Mouse (Mus musculus): ENCODE results near the gene Tmem131l. TPM values are rescaled to one million over a fixed set of nuclear protein-coding genes. Genes with fewer than 3 reads are reported as not detected.

Tmem131l gene
- polyA plus RNA-seq, 1 experiment from 2014 or later = 26.1 TPM

DNA sequence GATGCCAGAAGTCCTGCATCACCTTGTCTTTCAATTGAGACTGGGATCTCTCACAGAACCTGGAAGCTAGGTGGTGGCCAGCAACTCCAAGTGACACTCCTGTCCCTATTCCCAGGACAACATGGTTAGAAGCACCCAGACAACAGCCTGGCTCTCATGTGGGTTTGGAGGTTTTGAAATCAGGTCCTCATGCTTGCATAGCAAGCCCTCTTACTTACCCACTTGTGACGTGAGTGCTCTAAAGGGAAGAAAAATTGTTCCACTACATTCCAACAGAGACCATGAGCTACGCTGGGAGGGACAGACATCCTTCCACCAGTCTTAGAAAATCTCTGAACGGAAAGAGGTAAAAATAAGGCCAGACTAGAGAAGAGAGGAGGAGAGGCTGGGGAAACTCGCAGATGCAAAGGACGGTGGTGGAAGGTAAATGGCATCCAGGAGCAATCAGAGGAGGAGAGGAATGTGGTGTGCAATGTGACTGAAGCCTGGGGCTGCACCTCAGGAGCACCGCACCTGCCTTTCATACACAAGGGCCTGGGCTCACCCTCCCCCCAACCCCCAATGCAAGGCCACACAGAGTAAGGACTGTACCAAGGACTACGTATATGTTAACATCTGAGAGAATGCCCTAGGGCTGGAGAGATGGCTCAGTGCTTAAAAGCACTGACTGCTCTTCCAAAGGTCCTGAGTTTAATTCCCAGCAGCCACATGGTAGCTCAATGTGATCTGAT is 80.9 kb downstream of the Tmem131l start:
- 91% methylated on average over 7 of the region's 7 CpGs for WGBS
- H3K4me2 ChIP-seq (replicated peaks) = no peak overlapping the region
- H3K9me3 ChIP-seq = no peaks in the 10 kb centered on the region
- no peaks in the 10 kb centered on the region for H3K36me3 ChIP-seq
- no peaks in the 10 kb centered on the region for H3K27me3 ChIP-seq (replicated peaks)
- ATAC-seq = no peak
- no peaks in the 10 kb centered on the region for H3K4me1 ChIP-seq (replicated peaks)
- H3K4me3 ChIP-seq (replicated peaks) = no peak overlapping the region
- H3K9ac ChIP-seq = no peak overlapping the region
- H3K27ac ChIP-seq = no peak overlapping the region

DNA sequence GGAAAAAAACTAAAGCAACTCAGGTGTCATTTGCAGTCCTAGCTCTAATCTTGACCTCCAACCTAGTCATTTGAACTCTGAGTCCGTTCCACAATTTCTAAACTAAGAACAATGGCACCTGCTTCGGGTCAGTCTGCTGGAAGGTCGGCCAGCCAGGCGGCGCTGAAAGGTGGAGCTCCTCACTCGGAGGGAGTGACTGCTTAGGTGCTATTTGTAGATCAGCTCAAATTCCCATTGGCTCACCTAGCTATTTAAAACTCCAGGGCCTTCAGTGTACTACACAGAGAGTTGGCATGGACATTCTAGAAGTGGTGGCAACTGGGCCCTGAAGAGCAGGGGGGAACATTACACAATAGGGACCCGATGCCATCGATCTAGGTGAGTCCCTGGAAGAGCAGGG is 86.1 kb downstream of the Tmem131l start:
- Histone ChIP-seq H3K9me3 (no peaks in the 10 kb centered on the region), H3K4me2 (replicated peaks) (no peak overlapping the region), H3K4me1 (replicated peaks) (0 out of 2 replicates have a peak, but pooled peaks cover 3% of the 10 kb centered on the region), H3K27me3 (replicated peaks) (no peaks in the 10 kb centered on the region), H3K9ac (no peak overlapping the region), H3K36me3 (no peaks in the 10 kb centered on the region), H3K4me3 (replicated peaks) (no peak overlapping the region), H3K27ac (no peak overlapping the region)
- 70% methylated on average over 8 of the region's 8 CpGs for WGBS
- ATAC-seq = no peak

DNA sequence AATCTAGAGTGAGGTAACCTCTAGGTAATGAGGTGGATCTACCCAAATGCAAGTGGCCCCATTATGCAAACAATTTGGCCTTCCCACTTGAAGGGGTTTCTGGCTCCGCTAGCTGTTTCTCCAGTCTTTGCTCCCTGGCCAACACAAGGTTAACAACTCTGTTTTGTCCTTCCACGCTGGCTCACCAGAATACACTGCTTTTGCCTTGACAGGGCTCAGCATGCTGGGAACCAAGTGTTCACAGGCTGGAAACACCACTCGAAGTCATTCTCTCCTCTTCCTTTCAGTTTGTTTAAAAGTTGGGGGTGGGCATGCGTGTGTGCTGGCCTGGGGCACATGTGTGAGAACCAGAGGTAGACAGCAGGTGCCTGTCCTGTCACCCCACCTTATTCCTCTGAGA is 91.2 kb downstream of the Tmem131l start:
- ATAC-seq = no peak
- H3K9me3 ChIP-seq = no peaks in the 10 kb centered on the region
- no peaks in the 10 kb centered on the region for H3K36me3 ChIP-seq
- no peak overlapping the region for H3K4me3 ChIP-seq (replicated peaks)
- no peak overlapping the region for H3K4me2 ChIP-seq (replicated peaks)
- no peaks in the 10 kb centered on the region for H3K27me3 ChIP-seq (replicated peaks)
- 53% methylated on average over 4 of the region's 4 CpGs for WGBS
- H3K27ac ChIP-seq = no peak overlapping the region
- H3K9ac ChIP-seq = no peak overlapping the region
- H3K4me1 ChIP-seq (replicated peaks) = 0 out of 2 replicates have a peak, but pooled peaks cover 3% of the 10 kb centered on the region

DNA sequence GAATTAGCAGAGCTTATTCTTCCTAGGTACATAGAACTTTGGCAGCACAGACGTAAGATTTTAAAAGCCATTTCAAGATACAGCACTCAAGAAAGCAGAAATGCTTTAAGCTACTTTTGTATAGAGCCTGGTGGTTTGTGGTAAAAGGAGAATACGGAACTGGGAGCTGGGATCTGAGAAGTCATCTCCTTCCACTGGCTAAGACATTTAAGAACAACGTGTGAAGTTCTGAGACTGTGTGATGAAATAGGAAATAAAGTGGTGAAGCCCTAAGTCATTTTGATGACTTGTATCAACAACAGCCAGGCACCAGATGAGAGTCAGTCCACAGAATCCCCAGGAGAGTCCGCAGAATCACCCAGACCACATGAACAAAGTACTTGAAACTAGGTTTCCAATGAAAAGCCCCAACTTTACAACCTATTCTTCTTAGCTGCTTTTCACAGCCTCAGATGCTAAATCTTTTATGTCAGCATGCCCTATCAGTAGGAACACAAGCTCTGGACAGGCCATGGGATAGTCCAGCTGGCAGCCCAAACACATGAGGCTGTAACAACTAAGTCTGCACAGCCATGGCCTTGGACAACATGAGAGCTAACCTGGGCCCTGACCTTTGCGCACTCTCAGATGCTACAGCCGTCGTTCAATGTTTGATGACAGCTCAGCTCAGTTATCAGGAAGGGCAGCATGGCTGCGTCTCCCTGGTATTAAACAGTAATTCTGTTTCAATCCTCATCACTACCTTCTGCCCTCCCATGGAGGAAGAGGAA is 92.3 kb downstream of the Tmem131l start:
- Histone ChIP-seq H3K9me3 (no peaks in the 10 kb centered on the region), H3K4me3 (replicated peaks) (no peak overlapping the region), H3K4me2 (replicated peaks) (no peak overlapping the region), H3K4me1 (replicated peaks) (0 out of 2 replicates have a peak, but pooled peaks cover 3% of the 10 kb centered on the region), H3K27ac (no peak overlapping the region), H3K36me3 (no peaks in the 10 kb centered on the region), H3K9ac (no peak overlapping the region), H3K27me3 (replicated peaks) (no peaks in the 10 kb centered on the region)
- no peak for ATAC-seq
- WGBS = 69% methylated on average over 8 of the region's 8 CpGs

DNA sequence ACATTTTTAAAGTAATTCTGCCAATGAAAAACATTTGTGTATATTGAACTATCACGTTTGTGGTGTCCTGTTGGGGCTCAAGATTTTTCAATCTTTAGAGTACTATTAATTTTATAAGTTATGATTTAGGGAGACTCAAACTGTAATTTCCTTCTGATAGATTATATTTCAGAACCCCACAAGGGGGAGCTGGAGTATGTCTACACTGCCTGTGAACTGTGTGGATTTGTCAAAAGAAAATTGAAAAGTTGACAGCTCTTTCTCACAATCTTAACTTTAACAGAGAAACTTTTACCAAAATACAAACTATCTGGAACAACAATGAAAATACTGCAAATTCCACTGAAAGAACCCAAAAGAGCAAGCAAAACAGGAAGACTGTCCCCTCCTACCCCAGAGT is 93.1 kb downstream of the Tmem131l start:
- no peak overlapping the region for H3K4me2 ChIP-seq (replicated peaks)
- H3K4me3 ChIP-seq (replicated peaks) = no peak overlapping the region
- 0 out of 2 replicates have a peak, but pooled peaks cover 3% of the 10 kb centered on the region for H3K4me1 ChIP-seq (replicated peaks)
- no peak overlapping the region for H3K27ac ChIP-seq
- no peak overlapping the region for H3K9ac ChIP-seq
- no peaks in the 10 kb centered on the region for H3K36me3 ChIP-seq
- no peaks in the 10 kb centered on the region for H3K27me3 ChIP-seq (replicated peaks)
- no peak for ATAC-seq
- H3K9me3 ChIP-seq = no peaks in the 10 kb centered on the region
- WGBS = 57% methylated on average over 1 of the region's 1 CpGs

DNA sequence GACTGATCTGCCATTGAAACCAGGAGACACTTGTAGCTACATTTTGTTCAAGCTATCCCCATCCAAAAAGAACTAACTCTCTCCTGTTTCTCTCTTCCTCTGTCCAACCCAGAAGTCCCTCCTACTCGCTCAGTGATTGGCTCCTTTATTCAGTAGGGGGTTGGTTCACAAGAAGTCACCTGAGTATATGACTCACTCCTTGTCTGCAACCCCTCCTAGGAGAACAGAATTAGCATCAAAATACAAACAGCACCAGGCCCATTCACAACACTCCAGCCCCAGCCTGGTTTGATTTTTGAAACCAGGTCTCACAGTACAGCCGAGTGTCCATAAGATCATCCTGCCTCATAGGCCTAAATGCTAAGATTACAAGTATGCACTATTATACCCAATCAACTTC is 96.3 kb downstream of the Tmem131l start:
- Histone ChIP-seq H3K27ac (no peak overlapping the region), H3K4me1 (replicated peaks) (no peaks in the 10 kb centered on the region), H3K27me3 (replicated peaks) (no peaks in the 10 kb centered on the region), H3K9ac (no peak overlapping the region), H3K4me3 (replicated peaks) (no peak overlapping the region), H3K4me2 (replicated peaks) (no peak overlapping the region), H3K36me3 (no peaks in the 10 kb centered on the region), H3K9me3 (no peaks in the 10 kb centered on the region)
- ATAC-seq = no peak
- WGBS = 85% methylated on average over 2 of the region's 2 CpGs

DNA sequence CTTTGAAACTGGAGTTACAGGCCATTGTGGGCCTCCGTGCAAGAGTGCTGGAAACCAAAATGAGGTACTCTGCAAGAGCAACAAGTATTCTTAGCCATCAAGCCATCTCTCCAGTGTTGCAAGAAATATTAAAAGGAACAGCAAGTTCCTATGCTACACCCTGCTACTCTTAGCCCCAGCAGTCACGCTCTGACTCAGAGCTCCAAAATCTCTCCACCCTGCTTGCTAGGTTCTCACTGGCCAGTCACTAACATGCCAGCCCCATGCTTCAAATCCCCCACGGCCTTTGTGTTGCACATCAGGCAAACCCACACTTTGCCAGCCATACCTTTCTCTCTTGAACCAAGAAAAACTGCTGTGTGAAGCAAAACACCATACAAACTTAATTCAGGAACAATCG is 96.8 kb downstream of the Tmem131l start:
- H3K27ac ChIP-seq = no peak overlapping the region
- no peaks in the 10 kb centered on the region for H3K27me3 ChIP-seq (replicated peaks)
- H3K9me3 ChIP-seq = no peaks in the 10 kb centered on the region
- WGBS = 88% methylated on average over 4 of the region's 4 CpGs
- no peaks in the 10 kb centered on the region for H3K4me1 ChIP-seq (replicated peaks)
- no peaks in the 10 kb centered on the region for H3K36me3 ChIP-seq
- no peak overlapping the region for H3K4me3 ChIP-seq (replicated peaks)
- no peak overlapping the region for H3K9ac ChIP-seq
- ATAC-seq = no peak
- no peak overlapping the region for H3K4me2 ChIP-seq (replicated peaks)

DNA sequence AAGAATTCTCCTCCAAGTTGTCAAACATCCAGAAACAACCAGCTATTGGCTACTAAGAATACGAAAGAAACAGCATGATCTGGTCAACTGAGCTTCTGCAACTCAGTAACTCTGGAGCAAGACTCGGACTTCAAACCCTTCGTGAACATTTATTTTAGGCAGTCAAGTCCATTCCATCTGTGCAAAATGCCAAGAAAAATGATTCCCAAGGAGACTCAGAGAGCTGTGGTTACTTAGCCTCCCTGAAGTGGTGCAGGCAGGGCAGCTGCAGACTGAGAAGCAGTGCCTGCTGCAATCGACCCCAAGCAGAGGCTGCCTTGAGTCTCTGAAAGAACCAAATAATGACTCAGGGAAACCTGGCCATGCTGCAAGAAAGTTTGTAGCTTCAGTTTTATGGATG is 98.1 kb downstream of the Tmem131l start:
- WGBS = 76% methylated on average over 4 of the region's 4 CpGs
- Histone ChIP-seq H3K4me3 (replicated peaks) (no peak overlapping the region), H3K27me3 (replicated peaks) (no peaks in the 10 kb centered on the region), H3K36me3 (no peaks in the 10 kb centered on the region), H3K9ac (no peak overlapping the region), H3K4me1 (replicated peaks) (no peaks in the 10 kb centered on the region), H3K27ac (no peak overlapping the region), H3K4me2 (replicated peaks) (no peak overlapping the region), H3K9me3 (no peaks in the 10 kb centered on the region)
- no peak for ATAC-seq

DNA sequence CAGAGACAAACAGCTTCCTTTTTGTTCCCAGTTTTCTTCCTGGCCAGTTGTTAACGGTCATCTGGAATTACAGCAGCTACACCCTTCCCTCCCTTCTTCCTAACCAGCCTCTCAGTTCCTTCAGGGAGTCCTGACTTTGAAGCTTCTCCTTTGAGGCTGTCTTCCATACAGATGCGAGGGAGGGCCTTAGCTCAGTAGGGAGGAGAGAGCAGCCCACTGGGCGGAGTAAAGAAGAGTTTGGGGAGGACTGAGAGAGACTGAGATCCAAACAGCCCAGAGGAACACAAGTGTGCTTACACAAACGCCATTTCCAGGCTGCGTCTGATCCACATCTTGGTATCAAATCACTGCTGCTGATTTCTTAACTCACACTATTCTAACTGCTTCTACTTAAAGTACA is 101.1 kb downstream of the Tmem131l start:
- Histone ChIP-seq H3K4me2 (replicated peaks) (no peak overlapping the region), H3K4me3 (replicated peaks) (no peak overlapping the region), H3K9ac (no peak overlapping the region), H3K27ac (no peak overlapping the region), H3K9me3 (no peaks in the 10 kb centered on the region), H3K36me3 (0 out of 2 replicates have a peak, but pooled peaks cover 5% of the 10 kb centered on the region), H3K4me1 (replicated peaks) (no peaks in the 10 kb centered on the region), H3K27me3 (replicated peaks) (no peaks in the 10 kb centered on the region)
- peak; percentile 59; the same call in 1 of the 2 replicates for ATAC-seq
- WGBS = 54% methylated on average over 5 of the region's 5 CpGs

DNA sequence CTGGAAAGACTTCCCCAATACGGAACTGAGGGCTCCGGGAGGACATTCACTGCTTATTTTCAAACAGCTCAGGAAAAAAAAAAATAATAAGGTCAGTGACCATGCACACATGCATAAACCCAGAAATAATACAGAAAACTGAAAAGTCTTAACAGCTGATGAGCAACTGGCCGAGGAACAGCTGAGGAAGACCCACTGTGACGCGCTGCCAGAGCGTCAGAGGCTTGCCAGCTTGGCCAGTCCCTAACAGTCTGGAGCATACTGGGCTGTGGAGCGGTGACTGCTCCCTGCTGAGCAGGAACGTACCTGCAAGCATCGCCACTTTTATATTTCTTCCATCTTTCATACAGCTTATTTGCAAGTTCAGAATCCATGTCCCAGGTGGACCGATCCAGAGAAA is 105.5 kb downstream of the Tmem131l start:
- WGBS = 90% methylated on average over 10 of the region's 10 CpGs
- Histone ChIP-seq H3K27me3 (replicated peaks) (no peaks in the 10 kb centered on the region), H3K9ac (no peak overlapping the region), H3K4me3 (replicated peaks) (no peak overlapping the region), H3K4me1 (replicated peaks) (no peaks in the 10 kb centered on the region), H3K27ac (no peak overlapping the region), H3K4me2 (replicated peaks) (no peak overlapping the region), H3K9me3 (no peaks in the 10 kb centered on the region), H3K36me3 (peaks cover 23% of the 10 kb centered on the region)
- no peak for ATAC-seq

DNA sequence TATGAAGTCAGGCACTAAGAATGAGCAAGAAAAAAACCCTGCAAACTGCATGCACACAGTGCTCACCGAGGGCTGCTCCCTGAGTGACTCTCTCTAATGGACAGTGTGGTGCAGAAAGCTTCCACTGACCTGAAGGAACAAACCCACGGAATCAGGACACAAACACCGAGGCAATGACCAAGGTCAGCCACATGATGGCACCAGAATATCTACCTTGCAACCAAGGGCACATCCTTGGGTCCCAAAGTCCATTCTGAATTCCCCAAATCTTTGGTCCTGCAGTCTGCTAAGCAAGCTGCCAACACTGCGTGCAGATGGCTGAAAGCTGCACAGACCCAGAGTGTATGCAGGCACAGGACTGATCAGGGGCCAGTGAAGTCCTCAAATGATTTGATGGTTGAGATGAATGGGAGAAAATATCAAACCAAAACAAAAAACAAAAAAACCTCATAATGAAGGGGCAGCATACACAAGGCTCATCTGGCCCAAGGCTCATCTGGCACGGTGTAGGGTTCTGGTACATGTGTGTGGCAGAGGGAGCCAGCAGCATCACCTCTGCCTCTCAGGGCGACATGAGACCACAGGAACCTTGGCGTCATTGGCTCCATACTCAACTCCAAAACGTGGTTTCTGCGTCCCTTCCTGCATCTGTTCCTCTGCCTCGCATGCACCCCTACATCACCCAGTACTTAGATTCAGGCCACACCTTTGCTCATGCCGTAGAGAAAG is 124.0 kb downstream of the Tmem131l start:
- H3K27ac ChIP-seq = no peak overlapping the region

DNA sequence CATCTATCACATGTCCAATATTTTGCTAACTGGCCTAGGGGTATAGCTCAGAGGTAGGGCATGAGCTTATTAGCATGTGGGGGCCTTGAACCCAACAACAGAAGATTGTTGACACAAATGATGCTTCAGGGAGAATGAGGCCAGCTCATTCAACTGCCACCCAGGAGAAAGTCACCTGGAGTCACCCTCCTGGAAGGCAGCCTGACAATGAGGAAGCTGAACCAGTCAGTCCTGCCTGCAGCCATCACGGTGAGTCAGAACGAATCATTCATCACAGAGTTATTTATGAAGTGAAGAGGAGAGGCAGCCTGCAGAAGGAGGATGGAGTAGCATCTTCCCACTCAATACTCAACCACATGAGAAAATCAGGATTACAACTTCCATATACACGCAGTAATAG is 124.9 kb downstream of the Tmem131l start:
- H3K4me3 ChIP-seq (replicated peaks) = no peak overlapping the region
- no peaks in the 10 kb centered on the region for H3K27me3 ChIP-seq (replicated peaks)
- H3K9me3 ChIP-seq = no peaks in the 10 kb centered on the region
- no peak overlapping the region for H3K27ac ChIP-seq
- no peak overlapping the region for H3K4me2 ChIP-seq (replicated peaks)
- H3K36me3 ChIP-seq = 0 out of 2 replicates have a peak, but pooled peaks cover 3% of the 10 kb centered on the region
- 89% methylated on average over 3 of the region's 3 CpGs for WGBS
- H3K4me1 ChIP-seq (replicated peaks) = no peaks in the 10 kb centered on the region
- no peak overlapping the region for H3K9ac ChIP-seq
- no peak for ATAC-seq

More for the DNA sequence above, 124.0 kb downstream of the Tmem131l start:
- H3K4me3 ChIP-seq (replicated peaks) = no peak overlapping the region
- H3K4me1 ChIP-seq (replicated peaks) = no peaks in the 10 kb centered on the region
- WGBS = 70% methylated on average over 11 of the region's 11 CpGs
- ATAC-seq = no peak
- no peak overlapping the region for H3K4me2 ChIP-seq (replicated peaks)
- H3K9me3 ChIP-seq = no peaks in the 10 kb centered on the region
- H3K36me3 ChIP-seq = 0 out of 2 replicates have a peak, but pooled peaks cover 3% of the 10 kb centered on the region
- H3K9ac ChIP-seq = no peak overlapping the region
- no peaks in the 10 kb centered on the region for H3K27me3 ChIP-seq (replicated peaks)

All from intestine, embryonic 15.5 days (tissue).